Mouse (Mus musculus): ENCODE data around the gene Senp6. TPM values are rescaled to one million over a fixed set of nuclear protein-coding genes. Genes with fewer than 3 reads are reported as not detected.

Gene Senp6
- polyA plus RNA-seq, 1 experiment from 2014 or later, result 51.4 TPM

- 65% methylated on average over 4 of the region's 4 CpGs for WGBS
- no peaks in the 10 kb centered on the region for H3K36me3 ChIP-seq
- no peaks in the 10 kb centered on the region for H3K27me3 ChIP-seq
- H3K4me2 ChIP-seq, result no peak overlapping the region
- no peak overlapping the region for H3K4me3 ChIP-seq
- ATAC-seq (ENCODE audit: low FRiP score, low read depth), result no peak
- no peak overlapping the region for H3K9ac ChIP-seq
- peaks cover 7% of the 10 kb centered on the region; the same call in 1 of the 2 replicates for H3K4me1 ChIP-seq (replicated peaks)
- H3K9me3 ChIP-seq, result no peaks in the 10 kb centered on the region
- H3K27ac ChIP-seq (replicated peaks), result no peak overlapping the region
Measured at GRCm38 (mm10) chr9:80179688-80180087, 113.0 kb downstream of the Senp6 start.

- Histone ChIP-seq H3K27ac (replicated peaks) (no peak overlapping the region), H3K4me2 (no peak overlapping the region), H3K4me1 (replicated peaks) (peaks cover 7% of the 10 kb centered on the region; the same call in 1 of the 2 replicates), H3K27me3 (no peaks in the 10 kb centered on the region), H3K4me3 (no peak overlapping the region), H3K9ac (no peak overlapping the region), H3K9me3 (no peaks in the 10 kb centered on the region), H3K36me3 (no peaks in the 10 kb centered on the region)
- ATAC-seq (ENCODE audit: low FRiP score, low read depth), result no peak
- 83% methylated on average over 5 of the region's 5 CpGs for WGBS
Measured at GRCm38 (mm10) chr9:80180771-80181170, 114.1 kb downstream of the Senp6 start.

- no peaks in the 10 kb centered on the region for H3K9me3 ChIP-seq
- 93% methylated on average over 1 of the region's 1 CpGs for WGBS
- no peak overlapping the region for H3K4me2 ChIP-seq
- no peak overlapping the region for H3K27ac ChIP-seq (replicated peaks)
- no peak overlapping the region for H3K9ac ChIP-seq
- no peaks in the 10 kb centered on the region for H3K36me3 ChIP-seq
- no peak overlapping the region for H3K4me3 ChIP-seq
- H3K4me1 ChIP-seq (replicated peaks), result peaks cover 7% of the 10 kb centered on the region; the same call in 1 of the 2 replicates
- ATAC-seq (ENCODE audit: low FRiP score, low read depth), result no peak
- H3K27me3 ChIP-seq, result no peaks in the 10 kb centered on the region
Measured at GRCm38 (mm10) chr9:80181692-80182091, 115.0 kb downstream of the Senp6 start.

- Histone ChIP-seq H3K27ac (replicated peaks) (no peak overlapping the region), H3K4me1 (replicated peaks) (no peaks in the 10 kb centered on the region), H3K9me3 (no peaks in the 10 kb centered on the region), H3K36me3 (no peaks in the 10 kb centered on the region), H3K4me3 (no peak overlapping the region), H3K27me3 (no peaks in the 10 kb centered on the region), H3K9ac (no peak overlapping the region), H3K4me2 (no peak overlapping the region)
- WGBS, result 53% methylated on average over 5 of the region's 5 CpGs
- ATAC-seq (ENCODE audit: low FRiP score, low read depth), result no peak
Measured at GRCm38 (mm10) chr9:80184138-80184537, 117.4 kb downstream of the Senp6 start.

GRCm38 (mm10) chr9:80185737-80186136 is 119.0 kb downstream of the Senp6 start:
- no peak for ATAC-seq (ENCODE audit: low FRiP score, low read depth)

DNA sequence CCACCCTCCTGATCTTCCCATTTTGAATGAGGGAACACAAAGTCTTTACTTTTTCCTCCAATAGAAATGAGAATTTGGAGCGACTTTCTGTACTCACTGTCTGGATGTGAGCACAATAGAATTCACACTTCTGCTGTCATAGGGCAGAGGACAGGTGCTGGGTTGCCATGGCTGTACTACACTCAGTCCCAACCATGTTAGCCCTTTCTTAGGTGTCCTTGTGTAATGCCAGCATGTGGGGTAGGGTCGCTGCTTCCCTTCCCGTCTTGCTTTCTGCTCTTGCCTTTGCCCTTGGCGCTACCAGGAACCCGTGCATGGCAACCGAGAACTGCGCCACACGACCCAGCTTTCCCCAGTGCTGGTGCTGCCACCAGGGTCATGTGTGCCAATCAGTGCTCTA is 120.0 kb downstream of the Senp6 start:
- Histone ChIP-seq H3K36me3 (no peaks in the 10 kb centered on the region), H3K9me3 (no peaks in the 10 kb centered on the region), H3K4me1 (replicated peaks) (no peaks in the 10 kb centered on the region), H3K27me3 (no peaks in the 10 kb centered on the region), H3K4me2 (no peak overlapping the region), H3K9ac (no peak overlapping the region), H3K4me3 (no peak overlapping the region), H3K27ac (replicated peaks) (no peak overlapping the region)
- ATAC-seq (ENCODE audit: low FRiP score, low read depth), result no peak
- 88% methylated on average over 8 of the region's 8 CpGs for WGBS

More at GRCm38 (mm10) chr9:80185737-80186136, 119.0 kb downstream of the Senp6 start:
- Histone ChIP-seq H3K27ac (replicated peaks) (no peak overlapping the region), H3K9ac (no peak overlapping the region), H3K27me3 (no peaks in the 10 kb centered on the region), H3K9me3 (no peaks in the 10 kb centered on the region), H3K4me2 (no peak overlapping the region), H3K4me3 (no peak overlapping the region), H3K4me1 (replicated peaks) (no peaks in the 10 kb centered on the region), H3K36me3 (no peaks in the 10 kb centered on the region)
- WGBS, result 42% methylated on average over 3 of the region's 3 CpGs

DNA sequence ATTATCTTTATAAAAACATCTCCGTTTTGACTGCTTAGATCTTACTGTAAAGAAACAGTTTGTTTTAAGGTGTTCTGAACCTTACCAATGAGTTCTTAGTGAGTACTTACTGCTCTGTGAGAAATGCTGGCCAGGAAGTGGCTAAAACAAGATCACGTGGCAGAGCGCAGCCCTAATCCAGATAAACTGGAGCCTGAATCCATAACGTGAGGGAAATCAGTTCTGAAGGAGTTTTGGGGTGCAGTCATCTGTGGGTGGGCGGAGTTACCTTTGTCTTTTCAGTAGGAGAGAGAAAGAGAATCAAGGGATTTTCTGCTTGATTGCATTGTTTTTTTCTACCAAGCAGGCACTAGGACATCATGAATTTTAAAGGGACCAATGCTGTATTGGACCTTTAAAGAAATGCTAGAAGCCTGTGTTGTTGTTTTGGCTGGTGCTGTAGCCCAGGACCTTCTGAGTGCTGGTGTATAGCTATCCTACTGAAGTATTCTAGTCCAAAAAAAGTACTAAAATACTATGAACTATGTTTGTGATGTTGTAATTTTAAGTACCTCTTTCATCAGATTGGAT is 121.7 kb downstream of the Senp6 start:
- no peaks in the 10 kb centered on the region for H3K27me3 ChIP-seq
- no peak overlapping the region for H3K4me3 ChIP-seq
- no peak overlapping the region for H3K27ac ChIP-seq (replicated peaks)
- H3K4me2 ChIP-seq, result no peak overlapping the region
- no peaks in the 10 kb centered on the region for H3K36me3 ChIP-seq
- no peaks in the 10 kb centered on the region for H3K9me3 ChIP-seq
- ATAC-seq (ENCODE audit: low FRiP score, low read depth), result no peak
- 43% methylated on average over 5 of the region's 5 CpGs for WGBS
- no peaks in the 10 kb centered on the region for H3K4me1 ChIP-seq (replicated peaks)
- no peak overlapping the region for H3K9ac ChIP-seq

GRCm38 (mm10) chr9:80191240-80191639 is 124.5 kb downstream of the Senp6 start:
- no peak for ATAC-seq (ENCODE audit: low FRiP score, low read depth)
- no peaks in the 10 kb centered on the region for H3K4me1 ChIP-seq (replicated peaks)
- H3K9ac ChIP-seq, result no peak overlapping the region
- H3K4me3 ChIP-seq, result no peak overlapping the region
- H3K27ac ChIP-seq (replicated peaks), result no peak overlapping the region
- no peaks in the 10 kb centered on the region for H3K9me3 ChIP-seq
- H3K4me2 ChIP-seq, result no peak overlapping the region
- no peaks in the 10 kb centered on the region for H3K27me3 ChIP-seq
- no peaks in the 10 kb centered on the region for H3K36me3 ChIP-seq
- 66% methylated on average over 6 of the region's 6 CpGs for WGBS

DNA sequence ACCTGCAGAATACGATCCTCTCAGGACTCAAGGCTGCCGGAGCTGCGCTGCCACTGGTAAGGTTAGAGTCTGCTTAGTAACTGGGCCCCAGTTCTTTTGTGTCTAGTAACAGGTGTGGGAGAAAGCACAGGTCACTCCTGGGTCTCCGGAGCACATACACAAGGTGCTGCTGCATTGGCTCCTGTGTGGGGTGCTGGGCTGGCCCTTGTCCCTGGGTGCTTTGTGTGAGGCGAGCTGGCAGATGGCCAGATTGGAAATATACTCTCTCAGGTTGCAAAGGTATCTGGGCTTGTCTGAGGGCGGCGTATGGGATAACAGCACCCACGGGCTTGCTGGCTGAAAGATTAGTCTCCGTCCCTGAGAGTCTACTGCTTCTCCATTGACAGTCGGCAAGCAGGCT is 125.6 kb downstream of the Senp6 start:
- 0 out of 2 replicates have a peak, but pooled peaks cover 3% of the 10 kb centered on the region for H3K4me1 ChIP-seq (replicated peaks)
- no peak overlapping the region for H3K27ac ChIP-seq (replicated peaks)
- ATAC-seq (ENCODE audit: low FRiP score, low read depth), result no peak
- H3K4me3 ChIP-seq, result no peak overlapping the region
- H3K27me3 ChIP-seq, result no peaks in the 10 kb centered on the region
- no peaks in the 10 kb centered on the region for H3K9me3 ChIP-seq
- 83% methylated on average over 10 of the region's 10 CpGs for WGBS
- H3K9ac ChIP-seq, result no peak overlapping the region
- H3K4me2 ChIP-seq, result no peak overlapping the region
- H3K36me3 ChIP-seq, result no peaks in the 10 kb centered on the region

DNA sequence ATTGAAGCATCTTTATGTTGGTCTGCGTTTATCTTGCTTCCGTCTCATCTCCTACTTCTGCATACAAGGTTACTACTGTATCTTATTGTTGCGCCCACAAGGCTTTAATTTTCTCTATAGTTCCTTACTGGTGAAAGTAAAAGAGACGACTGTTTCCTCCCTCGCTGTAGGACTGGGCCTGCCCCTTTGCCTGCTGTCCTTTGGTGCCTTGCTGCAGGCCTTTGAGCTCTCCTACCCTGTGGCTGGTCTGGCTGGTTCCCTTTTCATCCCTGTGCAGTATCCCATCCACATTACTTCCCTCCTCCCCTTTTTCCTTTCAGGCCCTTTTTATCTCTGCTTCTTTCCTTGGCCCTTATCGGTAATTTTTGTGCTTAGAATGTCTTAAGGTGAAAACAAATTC is 127.7 kb downstream of the Senp6 start:
- no peak for ATAC-seq (ENCODE audit: low FRiP score, low read depth)
- Histone ChIP-seq H3K27ac (replicated peaks) (no peak overlapping the region), H3K4me2 (no peak overlapping the region), H3K4me1 (replicated peaks) (0 out of 2 replicates have a peak, but pooled peaks cover 4% of the 10 kb centered on the region), H3K9me3 (no peaks in the 10 kb centered on the region), H3K27me3 (no peaks in the 10 kb centered on the region), H3K9ac (no peak overlapping the region), H3K36me3 (no peaks in the 10 kb centered on the region), H3K4me3 (no peak overlapping the region)
- WGBS, result 76% methylated on average over 6 of the region's 6 CpGs

Other genes with a start within 250 kb of the Senp6 start
- 2.7 and 2.9 TPM in 2 replicates for gene Filip1, start 54.1 kb upstream of the Senp6 start, polyA plus RNA-seq (2015; fragmentation: Nextera tagmentation; extraction: Ambion mirVana)
- 20.9 and 23.8 TPM in 2 replicates for gene Myo6, start 98.1 kb downstream of the Senp6 start, polyA plus RNA-seq (2015; fragmentation: Nextera tagmentation; extraction: Ambion mirVana)